Mouse (Mus musculus) activated CD4-positive, CD25-positive, alpha-beta regulatory T cell, adult 4 months (primary cell): ENCODE measurements around the gene Gramd4. TPM values are rescaled to one million over a fixed set of nuclear protein-coding genes. Genes with fewer than 3 reads are reported as not detected.

Source experiments
- ATAC-seq: one replicate; pipeline ENCODE4 v1.8.0; 2017
- polyA plus RNA-seq, 2 experiments: library from polyadenylated mRNA; unstranded; fragments of 100-300 nt; shearing (Covaris generic); gene quantifications; one replicate each; pipeline ENCODE4 v1.2.1; 2017

Gramd4 gene
- polyA plus RNA-seq, 2 experiments from 2014 or later: 20.5 to 22.7 TPM

- ATAC-seq: no peak
These were observed 13.7 kb downstream of the Gramd4 start for GRCm38 (mm10) chr15:86071166-86071565.

DNA sequence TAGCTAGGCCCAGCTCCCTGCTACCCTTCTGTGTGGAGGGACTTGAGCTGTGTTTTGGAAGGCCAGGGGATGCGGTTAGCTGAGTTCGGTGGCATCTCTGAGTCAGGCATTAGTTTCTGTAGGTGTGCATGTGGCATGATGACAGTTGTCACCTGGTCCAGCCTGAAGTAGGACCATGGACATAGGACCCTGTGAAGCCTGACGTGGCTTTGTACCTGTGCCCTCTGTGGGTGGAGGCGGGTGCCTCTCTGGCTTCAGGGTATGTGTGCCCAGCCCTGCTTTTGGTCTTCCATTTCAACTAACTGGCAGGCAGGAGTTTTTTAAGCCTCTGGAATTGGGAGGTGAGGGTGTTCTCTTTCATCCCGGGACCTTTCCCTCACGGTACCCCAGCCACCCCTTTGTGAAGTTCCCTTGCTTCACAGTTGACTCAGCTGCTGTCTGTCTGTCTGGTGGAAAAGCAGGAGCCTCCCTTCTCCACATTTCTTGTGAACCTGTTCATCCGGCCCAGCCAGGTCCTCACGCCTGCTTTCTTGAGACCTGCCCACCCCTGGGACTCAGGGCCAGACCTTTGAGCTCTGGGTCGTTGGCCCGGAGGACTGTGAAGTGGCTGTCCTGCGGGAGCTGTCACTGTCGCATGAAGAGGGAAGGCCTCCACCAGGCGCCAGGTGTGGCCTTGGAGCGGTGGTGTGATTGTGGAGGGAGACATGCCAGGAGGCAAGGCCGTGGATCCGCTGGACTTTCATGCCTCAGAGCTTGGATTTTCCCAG is 16.9 kb downstream of the Gramd4 start:
- ATAC-seq: no peak

DNA sequence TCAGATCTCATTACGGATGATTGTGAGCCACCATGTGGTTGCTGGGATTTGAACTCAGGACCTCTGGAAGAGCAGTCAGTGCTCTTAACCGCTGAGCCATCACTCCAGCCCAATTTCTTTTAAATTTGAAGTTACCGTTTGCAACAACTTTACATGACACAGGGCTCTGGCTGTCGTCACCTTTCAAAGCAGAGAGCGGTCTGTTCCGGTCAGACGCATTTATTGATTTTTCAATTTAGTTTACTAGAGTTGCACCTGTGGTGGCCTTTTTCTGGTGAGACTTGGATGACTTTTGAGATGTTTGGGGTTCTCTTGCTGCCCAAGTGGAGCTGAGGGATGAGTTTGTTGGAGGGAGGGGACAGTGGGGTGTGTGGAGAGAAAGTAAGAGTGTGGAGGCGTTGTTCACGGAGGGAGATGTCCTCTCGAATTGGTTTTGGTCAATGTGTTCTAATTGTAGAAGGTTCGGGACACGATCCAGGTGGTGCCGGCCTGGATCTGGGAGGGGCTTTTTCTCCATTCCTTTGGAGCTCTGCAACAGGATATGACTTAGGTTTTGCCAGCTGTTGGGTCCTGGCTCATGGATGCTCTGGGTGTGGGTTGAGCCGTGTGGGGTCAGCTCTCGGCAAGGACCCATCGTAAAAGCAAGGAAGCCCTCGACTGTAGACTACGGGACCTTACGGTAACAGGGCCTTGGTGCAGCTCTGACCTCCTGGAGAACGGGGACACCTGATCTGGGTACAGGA is 18.0 kb downstream of the Gramd4 start:
- ATAC-seq: no peak

DNA sequence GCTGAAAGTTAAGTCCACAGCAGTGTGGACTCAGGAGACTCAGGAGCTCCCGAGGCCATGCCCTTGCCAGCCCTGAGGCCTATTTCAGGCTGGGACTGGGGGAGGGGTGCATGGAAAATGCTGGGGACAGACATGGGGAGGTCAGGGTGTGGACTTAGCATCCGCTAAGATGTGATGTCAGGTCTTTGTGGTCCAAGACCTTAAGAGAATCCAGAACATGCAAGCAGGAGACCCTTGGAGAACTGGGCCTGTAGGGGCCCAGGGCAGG is 18.5 kb downstream of the Gramd4 start:
- ATAC-seq: no peak

GRCm38 (mm10) chr15:86076378-86076777 is 18.9 kb downstream of the Gramd4 start:
- no peak for ATAC-seq

DNA sequence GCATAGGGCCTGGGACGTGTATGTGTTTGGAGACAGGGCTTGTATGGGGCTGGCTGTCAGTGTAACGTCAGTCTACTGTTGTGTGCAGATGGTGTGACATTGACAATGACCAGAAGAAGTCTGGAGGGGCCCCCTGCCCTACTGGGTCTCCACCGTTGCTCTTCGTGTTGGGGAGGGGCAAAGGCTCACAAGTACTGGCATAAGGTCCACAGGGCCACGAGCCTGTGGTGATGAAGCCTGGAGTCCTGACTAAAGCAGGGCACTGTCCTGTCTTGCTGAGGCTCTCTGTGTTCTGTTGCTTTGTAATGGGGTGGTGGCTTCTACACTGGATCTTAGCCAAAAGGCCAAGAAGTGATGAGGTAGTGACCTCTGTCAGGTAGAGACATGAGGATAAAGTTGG is 20.4 kb downstream of the Gramd4 start:
- ATAC-seq: no peak

DNA sequence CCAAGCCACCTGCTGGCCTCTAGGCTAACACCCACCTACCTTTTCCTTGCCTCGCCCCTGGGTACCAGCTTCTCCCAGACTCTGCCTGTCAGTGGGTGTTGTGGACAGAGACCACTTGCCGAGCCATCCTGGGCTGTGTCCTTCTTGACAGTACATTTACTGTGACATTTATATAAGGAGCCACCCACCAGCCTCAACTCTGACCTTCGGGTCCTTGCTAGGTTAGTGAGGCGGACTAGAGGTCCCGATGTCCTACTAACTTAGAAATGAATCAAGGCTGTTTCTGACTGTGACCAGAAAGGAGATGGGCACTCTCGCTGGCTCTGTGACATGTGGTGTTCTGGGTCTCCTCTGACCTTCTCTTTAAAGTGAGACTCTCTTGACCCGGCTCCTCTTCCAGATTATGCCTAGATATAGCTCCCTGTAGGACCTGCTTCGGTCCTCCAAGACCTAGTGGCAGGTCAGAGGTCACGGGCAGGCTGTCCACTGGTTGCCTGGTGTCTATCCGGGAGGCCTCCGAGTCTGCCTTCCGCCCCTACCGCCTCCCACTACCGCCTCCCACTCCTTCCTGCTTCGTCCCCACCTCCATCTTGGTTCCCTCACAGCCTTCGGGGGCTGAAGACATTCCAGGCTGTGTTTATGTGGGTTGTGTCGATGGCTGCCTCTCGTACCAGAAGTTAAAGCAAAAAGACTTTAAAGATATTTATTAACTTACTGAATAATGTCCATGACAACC is 21.2 kb downstream of the Gramd4 start:
- no peak for ATAC-seq

DNA sequence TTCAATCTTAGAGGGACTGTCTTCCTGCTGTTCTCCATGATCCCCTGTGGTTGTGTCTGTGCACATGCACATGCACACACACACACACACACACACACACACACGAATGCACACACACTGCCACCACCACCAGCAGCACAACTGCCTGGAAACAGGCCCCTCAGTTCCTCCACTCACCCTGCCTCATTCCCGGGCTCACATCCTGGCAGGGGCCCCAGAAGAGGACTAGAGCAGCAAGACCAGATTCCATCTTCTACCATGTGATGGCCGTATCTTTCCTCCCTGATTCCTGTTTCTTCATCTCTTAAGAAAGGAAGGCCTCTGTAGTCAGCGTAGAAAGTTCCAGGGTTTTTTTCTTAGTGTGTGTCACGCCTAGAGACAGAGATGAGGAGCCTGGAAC is 22.0 kb downstream of the Gramd4 start:
- no peak for ATAC-seq

GRCm38 (mm10) chr15:86079876-86080275 is 22.4 kb downstream of the Gramd4 start:
- no peak for ATAC-seq

GRCm38 (mm10) chr15:86080408-86080807 is 22.9 kb downstream of the Gramd4 start:
- ATAC-seq: no peak

DNA sequence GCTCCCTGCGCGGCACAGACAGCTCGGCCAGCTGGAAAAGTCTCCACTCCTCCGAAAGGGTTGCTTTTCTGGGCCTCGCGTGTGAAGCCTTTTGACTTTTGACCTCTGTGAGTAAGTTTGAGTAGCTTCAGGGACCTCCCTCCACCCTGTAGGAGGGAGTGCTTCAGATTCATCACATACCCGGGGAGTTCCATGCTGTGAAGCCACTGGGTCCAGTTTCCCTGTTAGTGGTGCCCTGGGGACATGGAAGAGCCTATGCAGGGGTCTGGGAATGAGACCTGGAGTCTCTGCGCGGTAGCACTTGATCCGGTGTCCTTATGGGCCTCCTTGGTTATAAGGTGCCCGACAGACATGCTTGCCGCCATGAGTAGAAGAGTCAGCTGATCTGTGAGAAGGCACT is 24.2 kb downstream of the Gramd4 start:
- ATAC-seq: no peak

GRCm38 (mm10) chr15:86082551-86082961 is 25.1 kb downstream of the Gramd4 start:
- no peak for ATAC-seq

DNA sequence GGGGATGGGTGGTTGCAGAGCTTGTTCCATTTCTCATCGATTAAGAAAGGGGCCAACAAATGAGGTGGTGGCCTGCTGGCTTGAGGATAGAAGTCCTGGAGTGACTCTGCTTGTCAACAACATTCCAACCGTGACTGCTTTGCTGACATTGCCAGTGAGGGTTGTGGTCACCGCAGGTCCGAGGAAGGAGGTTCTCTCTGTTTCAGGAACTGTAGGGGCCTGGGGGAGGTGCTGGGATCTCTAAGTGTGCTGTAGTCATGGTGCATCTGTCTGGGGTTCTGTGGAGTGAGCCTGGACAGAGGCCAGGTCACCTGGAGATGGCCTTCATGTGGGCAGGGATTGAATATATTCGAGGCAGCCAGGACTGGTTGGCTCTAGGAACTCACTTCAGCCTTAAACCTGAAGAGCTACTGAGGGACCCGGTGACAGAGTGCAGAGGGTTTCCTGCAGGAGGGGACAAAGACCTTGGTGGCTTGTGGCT is 25.8 kb downstream of the Gramd4 start:
- no peak for ATAC-seq

- ATAC-seq: no peak
These were observed 28.1 kb downstream of the Gramd4 start for GRCm38 (mm10) chr15:86085301-86086225.

DNA sequence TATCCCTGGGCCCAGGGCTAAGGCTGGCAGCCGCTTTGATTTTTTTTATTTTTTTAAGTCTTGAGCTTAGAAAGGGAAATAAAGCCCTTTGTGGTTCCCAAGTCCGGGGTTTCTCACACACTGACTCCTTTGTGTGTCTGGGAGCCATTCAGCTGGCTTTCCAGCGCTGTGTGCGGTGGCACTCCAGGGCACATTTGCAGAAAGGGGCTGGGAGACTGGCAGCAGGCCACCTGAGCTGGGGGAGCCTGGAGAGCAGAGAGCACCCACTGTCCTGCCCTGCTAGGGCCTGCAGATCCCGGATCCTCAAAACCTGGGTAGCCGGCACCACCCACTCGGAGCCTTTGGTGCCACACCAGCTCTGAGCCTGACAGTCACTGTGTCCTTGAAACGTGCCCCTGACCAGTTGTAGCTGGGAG is 28.8 kb downstream of the Gramd4 start:
- ATAC-seq: no peak

- no peak for ATAC-seq
These were observed 30.2 kb downstream of the Gramd4 start for GRCm38 (mm10) chr15:86087591-86088149.

- no peak for ATAC-seq
These were observed 30.8 kb downstream of the Gramd4 start for GRCm38 (mm10) chr15:86088266-86088790.

DNA sequence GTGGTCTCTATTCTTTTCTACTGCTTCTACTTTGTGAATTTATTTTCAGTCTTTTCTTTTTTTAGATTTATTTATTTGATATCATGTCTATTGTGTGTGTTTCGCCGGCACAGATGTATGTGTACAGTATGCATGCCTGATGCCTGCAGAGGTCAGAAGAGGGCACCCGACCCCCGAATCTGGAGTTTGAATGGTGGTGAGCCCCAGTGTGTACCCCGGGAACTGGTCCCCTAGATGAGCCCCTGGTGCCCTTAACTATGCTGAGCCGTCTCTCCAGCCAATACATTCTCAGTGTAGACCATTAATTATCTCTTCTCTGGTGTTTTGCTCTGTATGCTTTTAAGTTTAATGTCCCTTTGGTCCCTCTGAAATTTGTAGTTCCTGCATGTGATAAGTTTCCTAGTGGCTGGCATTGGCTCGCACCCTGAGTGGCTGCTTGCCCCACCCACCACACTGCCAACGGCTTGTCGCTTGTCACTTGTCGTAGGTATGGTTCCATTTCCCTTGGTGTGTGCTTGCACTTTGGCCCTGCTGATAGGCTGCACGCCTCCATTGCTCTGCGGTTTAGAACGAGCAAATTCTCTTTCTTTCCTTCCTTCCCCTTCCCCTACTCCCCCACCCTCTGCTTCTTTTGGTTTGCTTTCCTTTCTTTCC is 31.7 kb downstream of the Gramd4 start:
- ATAC-seq: no peak

DNA sequence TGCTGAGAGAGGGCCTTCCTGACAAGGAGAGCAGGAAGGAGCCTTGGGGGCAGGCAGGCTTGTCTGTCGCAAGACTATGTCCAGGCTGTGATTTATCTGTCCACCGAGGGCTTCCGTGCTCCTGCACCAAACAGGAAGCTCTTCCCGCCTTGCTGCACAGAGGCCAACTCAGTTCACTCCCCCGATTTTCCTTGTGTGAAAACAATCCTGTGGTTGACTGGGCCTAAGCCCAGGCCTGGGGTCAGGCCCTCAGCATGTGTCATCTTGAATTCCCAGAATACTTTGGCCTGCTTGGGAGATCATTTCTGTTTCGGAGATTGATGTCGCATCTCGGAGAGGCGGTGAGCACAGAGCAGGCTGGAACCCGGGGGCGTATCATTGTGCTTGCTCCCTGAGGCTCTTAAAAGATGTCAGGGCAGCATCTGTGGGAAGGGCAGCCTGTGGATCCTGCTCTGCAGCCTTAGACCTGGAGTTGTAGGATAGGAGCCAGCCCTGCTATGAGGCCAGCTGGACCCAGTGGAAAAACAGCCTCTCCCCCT is 32.6 kb downstream of the Gramd4 start:
- ATAC-seq: no peak

DNA sequence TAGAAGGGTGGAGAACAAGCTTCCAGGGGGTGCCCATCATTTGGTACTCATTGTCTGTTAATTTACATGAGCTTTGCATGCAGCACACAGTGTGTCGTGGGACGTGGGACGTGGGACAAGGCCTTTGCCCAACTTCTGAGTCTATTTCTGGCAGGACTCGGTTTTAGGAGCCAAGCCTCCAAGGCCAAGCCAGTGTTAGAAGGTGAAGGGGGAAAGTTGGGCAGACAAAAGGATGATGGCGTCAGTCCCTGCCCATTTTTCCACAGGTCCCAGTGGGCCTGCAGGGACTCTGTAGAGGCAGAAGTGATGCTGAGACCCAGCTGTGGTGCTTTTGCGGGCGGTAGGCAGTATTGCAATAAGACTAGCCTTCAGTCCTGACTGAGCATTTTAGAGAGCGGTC is 33.1 kb downstream of the Gramd4 start:
- no peak for ATAC-seq
